8 mouse cellular contexts compared by ENCODE assay signal in the genomic region with DNA sequence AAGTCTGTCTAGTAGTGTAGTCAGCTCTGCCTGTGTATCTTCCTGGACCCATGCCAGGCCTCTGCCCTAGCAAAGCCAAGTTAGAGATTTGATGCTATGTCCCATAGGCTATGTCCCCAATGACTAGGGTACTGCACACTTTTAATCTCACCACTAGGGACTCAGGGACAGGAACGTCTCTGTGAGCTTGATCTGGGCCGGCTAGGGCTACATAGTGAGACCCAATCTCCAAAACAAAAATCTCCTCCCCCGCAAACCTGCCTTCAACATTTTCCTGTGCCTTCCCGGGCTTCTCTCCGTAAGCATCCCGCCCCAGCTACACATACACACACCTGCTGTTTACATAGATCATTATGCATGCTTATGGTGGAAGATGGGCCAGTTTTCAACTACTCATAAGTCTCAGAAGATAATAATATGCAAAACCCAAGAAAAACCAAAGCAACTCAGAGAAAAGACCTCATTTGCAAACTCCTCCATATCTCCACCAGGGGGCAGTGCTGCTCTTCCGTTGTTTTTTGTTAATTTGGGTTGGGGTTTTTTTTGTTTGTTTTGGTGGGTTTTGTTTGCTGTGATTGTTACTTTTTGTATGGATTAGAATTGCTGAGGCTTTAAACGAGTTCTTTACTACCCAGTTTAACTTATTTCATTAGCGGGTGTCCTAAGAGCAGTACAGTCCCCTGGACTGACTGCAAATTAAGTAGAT. TPM values are rescaled to one million over a fixed set of nuclear protein-coding genes. Genes with fewer than 3 reads are reported as not detected.
DNase-seq lines count a peak whose midpoint lies in the region; ATAC-seq and TF ChIP-seq lines count a peak whose summit lies in the region.

No protein-coding gene starts in this region.

- H3K4me1 ChIP-seq in neural tube, embryonic 11.5 days (ENCODE audit: control insufficient read depth, insufficient read depth, low read length): peaks cover 2% of the 10 kb centered on the region; the same call in 1 of the 2 replicates
- H3K4me1 ChIP-seq in embryonic facial prominence, embryonic 10.5 days: peaks cover 31% of the 10 kb centered on the region
- peaks cover 9% of the 10 kb centered on the region for H3K4me1 ChIP-seq in limb, embryonic 12.5 days (replicated peaks)

- no peak overlapping the region for H3K4me2 ChIP-seq in neural tube, embryonic 11.5 days (ENCODE audit: low read depth)
- H3K4me2 ChIP-seq in limb, embryonic 12.5 days: no peak overlapping the region

- 0 out of 2 replicates have a peak, but pooled peaks have one; percentile 23 for ATAC-seq in neural tube, embryonic 11.5 days (ENCODE audit: insufficient read depth, low FRiP score, low TSS enrichment)
- ATAC-seq in limb, embryonic 12.5 days (ENCODE audit: insufficient number of reproducible peaks, insufficient read depth, low FRiP score, low TSS enrichment, low read depth): 0 out of 2 replicates have a peak, but pooled peaks have one; percentile 50

- no peak for DNase-seq in gastrocnemius, adult 2 months
- DNase-seq in gastrocnemius, postnatal 36 days: no peak
- peak; percentile 53 for DNase-seq in neural tube, embryonic 11.5 days (ENCODE audit: low spot score)
- no peak for DNase-seq in neural tube, embryonic 10.5 days (ENCODE audit: extremely low spot score, low spot score)
- DNase-seq in embryonic facial prominence, embryonic 10.5 days (ENCODE audit: low spot score): peak; percentile 43
- DNase-seq in ovary, postnatal 10 days (ENCODE audit: low spot score): no peak
- no peak for DNase-seq in left cerebral cortex, adult 9 months (ENCODE audit: low spot score in 2 of 2)

- no peaks in the 10 kb centered on the region for H3K9me3 ChIP-seq in neural tube, embryonic 11.5 days (ENCODE audit: control insufficient read depth, low read length)
- no peaks in the 10 kb centered on the region for H3K9me3 ChIP-seq in embryonic facial prominence, embryonic 10.5 days
- no peaks in the 10 kb centered on the region for H3K9me3 ChIP-seq in limb, embryonic 12.5 days

- H3K9ac ChIP-seq in neural tube, embryonic 11.5 days (ENCODE audit: low read length): no peak overlapping the region
- no peak overlapping the region for H3K9ac ChIP-seq in limb, embryonic 12.5 days (replicated peaks)

- H3K27ac ChIP-seq in gastrocnemius, adult 2 months: no peak overlapping the region
- no peak overlapping the region for H3K27ac ChIP-seq in neural tube, embryonic 11.5 days (ENCODE audit: low read depth, low read length)
- no peak overlapping the region for H3K27ac ChIP-seq in embryonic facial prominence, embryonic 10.5 days (replicated peaks)
- H3K27ac ChIP-seq in limb, embryonic 12.5 days: no peak overlapping the region

- 29% methylated on average over 9 of the region's 9 CpGs for WGBS in neural tube, embryonic 11.5 days
- WGBS in embryonic facial prominence, embryonic 10.5 days: 21% methylated on average over 9 of the region's 9 CpGs
- 25% methylated on average over 9 of the region's 9 CpGs for WGBS in limb, embryonic 12.5 days

- H3K4me3 ChIP-seq in gastrocnemius, adult 2 months: no peak overlapping the region
- no peak overlapping the region for H3K4me3 ChIP-seq in neural tube, embryonic 11.5 days (ENCODE audit: low read depth, low read length)
- no peak overlapping the region for H3K4me3 ChIP-seq in embryonic facial prominence, embryonic 10.5 days
- H3K4me3 ChIP-seq in limb, embryonic 12.5 days (replicated peaks): no peak overlapping the region

- intact Hi-C loops in gastrocnemius, adult 2 months (cut with DNase I): loop anchor here (5.0 kb wide), 1 partner anchor 778 kb away; no protein-coding TSS in a partner anchor
- intact Hi-C loops in gastrocnemius, postnatal 36 days (cut with DNase I): no loop called here

- peak; percentile 91; the same call in 1 of the 2 replicates for TF ChIP-seq CTCF in gastrocnemius, adult 2 months (IDR thresholded peaks at IDR 0.05)

- H3K27me3 ChIP-seq in neural tube, embryonic 11.5 days (ENCODE audit: control insufficient read depth, insufficient read depth, low read length): no peaks in the 10 kb centered on the region
- 0 out of 2 replicates have a peak, but pooled peaks cover 6% of the 10 kb centered on the region for H3K27me3 ChIP-seq in embryonic facial prominence, embryonic 10.5 days (replicated peaks; ENCODE audit: low read depth, poor library complexity, severe bottlenecking)
- H3K27me3 ChIP-seq in limb, embryonic 12.5 days: peaks cover 11% of the 10 kb centered on the region; the same call in 1 of the 2 replicates

- no peaks in the 10 kb centered on the region for H3K36me3 ChIP-seq in neural tube, embryonic 11.5 days (ENCODE audit: control insufficient read depth, insufficient read depth, low read length)
- peaks cover 8% of the 10 kb centered on the region; the same call in 1 of the 2 replicates for H3K36me3 ChIP-seq in embryonic facial prominence, embryonic 10.5 days (replicated peaks)
- peaks cover 7% of the 10 kb centered on the region; the same call in 1 of the 2 replicates for H3K36me3 ChIP-seq in limb, embryonic 12.5 days

RNA-seq across cellular contexts. Expression of gene Alg2, which starts 54.7 kb away (rescaled TPM):
- 10 to 100 TPM; 11.2 to 11.4 TPM for total RNA-seq in gastrocnemius, adult 2 months (2021)
- total RNA-seq in gastrocnemius, postnatal 36 days (2021): 10 to 100 TPM in 1 of 2 experiments, 1 to 10 TPM in 1; 8.8 to 13.1 TPM
- polyA plus RNA-seq in neural tube, embryonic 11.5 days (2014; fragmentation: Nextera tagmentation; extraction: Ambion mirVana): 150 and 162 TPM in 2 replicates
- 83.3 TPM in 2 replicates for polyA plus RNA-seq in embryonic facial prominence, embryonic 10.5 days (2016; fragmentation: Nextera tagmentation; extraction: Ambion mirVana)
- 89.9 and 96.3 TPM in 2 replicates for polyA plus RNA-seq in limb, embryonic 12.5 days (2016; fragmentation: Nextera tagmentation; extraction: Ambion mirVana)

RNA-seq across cellular contexts. Expression of gene Sec61b, which starts 55.0 kb away (rescaled TPM):
- total RNA-seq in gastrocnemius, adult 2 months (2021): 10 to 100 TPM; 37.4 to 43.7 TPM
- total RNA-seq in gastrocnemius, postnatal 36 days (2021): 10 to 100 TPM; 41.6 to 55.7 TPM
- 350 and 400 TPM in 2 replicates for polyA plus RNA-seq in neural tube, embryonic 11.5 days (2014; fragmentation: Nextera tagmentation; extraction: Ambion mirVana)
- 377 and 391 TPM in 2 replicates for polyA plus RNA-seq in embryonic facial prominence, embryonic 10.5 days (2016; fragmentation: Nextera tagmentation; extraction: Ambion mirVana)
- 441 TPM in 2 replicates for polyA plus RNA-seq in limb, embryonic 12.5 days (2016; fragmentation: Nextera tagmentation; extraction: Ambion mirVana)

Comparison
In these comparisons a context has a peak if more than half of its experiments do, and no peak if none do; other contexts are left out.
1. DNase-seq: peak in neural tube, embryonic 11.5 days (single experiment) and embryonic facial prominence, embryonic 10.5 days (single experiment); none in gastrocnemius, adult 2 months (single experiment), gastrocnemius, postnatal 36 days (0 of 2), neural tube, embryonic 10.5 days (single experiment), ovary, postnatal 10 days (single experiment) and left cerebral cortex, adult 9 months (0 of 2).